Mouse (Mus musculus): Measurements from ENCODE around the gene Gbf1. TPM values are rescaled to one million over a fixed set of nuclear protein-coding genes. Genes with fewer than 3 reads are reported as not detected.

The Gbf1 gene
- polyA plus RNA-seq, 1 experiment from 2014 or later = 47.2 TPM

DNA sequence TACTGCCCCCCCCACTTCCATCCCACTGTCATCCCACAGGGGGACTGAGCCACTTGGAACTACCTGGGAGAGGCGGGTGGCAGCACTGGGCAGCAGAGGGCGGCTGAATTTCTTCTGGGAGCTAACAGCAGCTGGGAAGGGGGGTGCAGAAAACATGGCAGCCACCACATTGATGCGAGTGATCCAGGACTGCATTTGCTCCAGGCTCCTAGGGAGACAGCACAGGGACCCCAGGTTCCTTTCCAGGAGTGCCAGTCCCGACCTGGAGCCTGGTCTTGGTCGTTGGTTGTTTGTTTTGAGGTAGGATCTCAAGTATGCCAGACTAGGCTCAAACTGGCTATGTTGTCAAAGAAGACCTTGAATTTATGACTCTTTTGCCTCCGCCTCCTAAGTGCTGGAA is 161.3 kb downstream of the Gbf1 start:
- H3K4me2 ChIP-seq (ENCODE audit: low read depth, low read length) = no peak overlapping the region
- 75% methylated on average over 6 of the region's 6 CpGs for WGBS
- ATAC-seq (ENCODE audit: low read depth) = no peak
- H3K36me3 ChIP-seq (ENCODE audit: control insufficient read depth, insufficient read depth, low read length) = peaks cover 10% of the 10 kb centered on the region; the same call in 1 of the 2 replicates
- H3K4me1 ChIP-seq (replicated peaks; ENCODE audit: control insufficient read depth, insufficient read depth, low read length) = peaks cover 16% of the 10 kb centered on the region
- H3K27ac ChIP-seq (ENCODE audit: low read length) = no peak overlapping the region
- peaks cover 46% of the 10 kb centered on the region for H3K27me3 ChIP-seq (ENCODE audit: control insufficient read depth, insufficient read depth, low read depth, low read length)
- H3K4me3 ChIP-seq (ENCODE audit: low read length) = no peak overlapping the region
- no peaks in the 10 kb centered on the region for H3K9me3 ChIP-seq (ENCODE audit: control insufficient read depth, low read length)
- H3K9ac ChIP-seq (ENCODE audit: low read length) = no peak overlapping the region

DNA sequence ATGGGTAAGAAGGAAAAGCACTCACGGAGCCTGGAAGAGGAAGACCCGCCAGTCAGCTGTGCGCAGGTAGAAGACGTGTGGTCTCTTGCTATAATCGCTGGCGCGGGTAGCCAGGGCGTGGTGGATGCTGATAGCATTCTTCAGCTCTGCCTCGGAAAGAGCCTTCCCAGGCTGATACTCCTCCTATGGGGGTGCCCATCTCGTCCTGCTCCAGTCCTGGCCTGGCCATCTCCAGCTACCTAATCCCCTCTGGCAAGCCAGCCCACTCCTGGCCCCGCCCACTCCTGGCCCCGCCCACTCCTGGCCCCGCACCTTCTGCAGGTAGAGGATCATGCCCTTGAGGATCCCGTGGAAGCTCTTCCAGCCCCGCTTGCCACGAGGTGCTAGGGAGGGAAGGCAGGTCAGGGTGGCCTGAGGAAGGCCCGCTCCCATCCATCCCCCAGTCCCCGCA is 161.9 kb downstream of the Gbf1 start:
- Histone ChIP-seq H3K27ac (ENCODE audit: low read length) (no peak overlapping the region), H3K27me3 (ENCODE audit: control insufficient read depth, insufficient read depth, low read depth, low read length) (peaks cover 51% of the 10 kb centered on the region), H3K36me3 (ENCODE audit: control insufficient read depth, insufficient read depth, low read length) (peaks cover 10% of the 10 kb centered on the region; the same call in 1 of the 2 replicates), H3K4me3 (ENCODE audit: low read length) (no peak overlapping the region), H3K4me2 (ENCODE audit: low read depth, low read length) (no peak overlapping the region), H3K9me3 (ENCODE audit: control insufficient read depth, low read length) (no peaks in the 10 kb centered on the region), H3K4me1 (replicated peaks; ENCODE audit: control insufficient read depth, insufficient read depth, low read length) (peaks cover 17% of the 10 kb centered on the region), H3K9ac (ENCODE audit: low read length) (no peak overlapping the region)
- WGBS = 13% methylated on average over 18 of the region's 18 CpGs
- ATAC-seq (ENCODE audit: low read depth) = no peak

DNA sequence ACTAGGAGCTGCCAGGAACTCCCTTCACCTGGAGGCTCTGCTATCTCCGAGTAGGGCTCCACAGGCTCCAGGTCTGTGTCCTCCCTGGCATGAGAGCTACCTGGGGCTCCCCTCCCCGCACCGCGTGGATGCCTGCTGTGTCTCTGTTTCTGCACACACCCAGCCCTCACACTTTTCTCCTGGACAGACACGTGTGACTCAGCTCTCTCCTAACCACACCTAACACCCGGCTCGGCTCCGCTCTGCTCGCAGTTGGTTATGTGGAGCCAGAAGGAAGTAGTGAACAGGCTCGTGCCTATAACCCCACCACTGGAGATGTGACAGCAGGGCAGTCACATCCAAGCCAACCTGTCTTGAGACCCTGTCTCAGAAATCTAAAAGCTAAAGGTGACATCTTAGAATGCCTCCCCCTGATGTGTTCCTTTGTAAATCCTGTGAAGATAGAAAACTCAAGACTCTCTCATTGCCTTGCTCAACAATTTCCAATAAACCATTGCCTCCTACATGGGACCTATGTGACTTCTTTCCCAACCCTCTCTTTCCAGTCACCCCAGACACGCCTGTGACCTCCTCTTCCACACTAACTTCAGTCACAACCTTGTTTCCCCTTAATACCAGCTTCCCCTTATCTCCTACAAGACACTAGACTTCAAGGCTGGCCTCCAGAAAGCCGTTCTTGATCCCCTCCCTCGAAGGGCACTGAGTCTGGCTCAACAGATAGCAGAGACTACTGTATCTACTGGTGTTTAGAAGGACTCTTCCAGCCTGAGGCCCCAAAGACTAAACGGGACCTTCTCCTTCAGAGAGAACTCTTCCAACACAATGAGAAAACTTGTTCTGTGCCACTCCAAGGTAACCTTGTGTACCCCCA is 162.8 kb downstream of the Gbf1 start:
- peaks cover 14% of the 10 kb centered on the region for H3K4me1 ChIP-seq (replicated peaks; ENCODE audit: control insufficient read depth, insufficient read depth, low read length)

DNA sequence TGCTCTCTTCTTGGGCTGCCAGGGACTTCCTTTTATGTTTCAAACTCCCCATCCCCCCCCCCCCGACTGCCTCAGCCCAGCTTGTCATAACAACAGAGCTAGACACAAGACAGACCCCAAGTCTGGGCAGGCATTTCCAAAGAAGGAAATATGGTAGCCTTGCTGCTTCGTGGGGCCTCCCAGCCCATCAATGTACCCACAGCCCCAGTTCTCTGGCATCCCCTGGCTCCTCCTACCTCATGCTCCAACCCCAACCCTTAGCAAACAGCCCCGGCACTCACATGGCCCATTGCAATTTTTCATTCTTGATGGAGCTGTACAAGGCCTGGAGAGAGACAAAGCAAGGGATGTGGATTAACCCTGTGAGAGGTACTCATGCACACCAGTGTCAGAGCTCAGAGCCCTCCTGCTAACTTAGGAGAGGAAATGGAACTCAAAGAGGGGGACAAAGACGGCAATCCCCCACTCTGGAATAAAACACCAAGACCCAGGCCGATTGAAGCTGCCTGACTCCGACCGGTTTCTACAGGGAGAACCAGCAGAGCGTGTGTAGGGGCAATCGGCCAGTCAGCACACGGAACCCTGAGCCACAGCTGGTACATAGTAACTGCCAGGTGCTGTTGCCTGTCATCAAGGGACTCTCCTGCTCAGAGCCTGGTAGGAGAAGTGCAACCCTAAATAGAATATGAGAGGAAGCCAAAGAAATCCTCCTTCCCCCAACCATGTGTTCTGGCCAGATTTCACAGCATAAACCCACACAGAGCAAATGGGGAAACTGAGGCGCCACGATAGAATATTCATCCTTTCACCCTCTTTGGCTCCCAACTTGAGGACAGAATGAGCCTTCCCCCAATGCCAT is 163.7 kb downstream of the Gbf1 start:
- Histone ChIP-seq H3K9ac (ENCODE audit: low read length) (no peak overlapping the region), H3K36me3 (ENCODE audit: control insufficient read depth, insufficient read depth, low read length) (peaks cover 5% of the 10 kb centered on the region; the same call in 1 of the 2 replicates), H3K4me3 (ENCODE audit: low read length) (no peak overlapping the region), H3K9me3 (ENCODE audit: control insufficient read depth, low read length) (no peaks in the 10 kb centered on the region), H3K4me2 (ENCODE audit: low read depth, low read length) (no peak overlapping the region), H3K4me1 (replicated peaks; ENCODE audit: control insufficient read depth, insufficient read depth, low read length) (peaks cover 14% of the 10 kb centered on the region), H3K27me3 (ENCODE audit: control insufficient read depth, insufficient read depth, low read depth, low read length) (peaks cover 69% of the 10 kb centered on the region), H3K27ac (ENCODE audit: low read length) (no peak overlapping the region)
- no peak for ATAC-seq (ENCODE audit: low read depth)
- WGBS = 47% methylated on average over 12 of the region's 12 CpGs

More for the DNA sequence above, 162.8 kb downstream of the Gbf1 start:
- Histone ChIP-seq H3K36me3 (ENCODE audit: control insufficient read depth, insufficient read depth, low read length) (peaks cover 10% of the 10 kb centered on the region; the same call in 1 of the 2 replicates), H3K27ac (ENCODE audit: low read length) (no peak overlapping the region), H3K9me3 (ENCODE audit: control insufficient read depth, low read length) (no peaks in the 10 kb centered on the region), H3K9ac (ENCODE audit: low read length) (no peak overlapping the region), H3K4me3 (ENCODE audit: low read length) (no peak overlapping the region), H3K4me2 (ENCODE audit: low read depth, low read length) (no peak overlapping the region), H3K27me3 (ENCODE audit: control insufficient read depth, insufficient read depth, low read depth, low read length) (peaks cover 61% of the 10 kb centered on the region)
- 39% methylated on average over 14 of the region's 14 CpGs for WGBS
- ATAC-seq (ENCODE audit: low read depth) = no peak

DNA sequence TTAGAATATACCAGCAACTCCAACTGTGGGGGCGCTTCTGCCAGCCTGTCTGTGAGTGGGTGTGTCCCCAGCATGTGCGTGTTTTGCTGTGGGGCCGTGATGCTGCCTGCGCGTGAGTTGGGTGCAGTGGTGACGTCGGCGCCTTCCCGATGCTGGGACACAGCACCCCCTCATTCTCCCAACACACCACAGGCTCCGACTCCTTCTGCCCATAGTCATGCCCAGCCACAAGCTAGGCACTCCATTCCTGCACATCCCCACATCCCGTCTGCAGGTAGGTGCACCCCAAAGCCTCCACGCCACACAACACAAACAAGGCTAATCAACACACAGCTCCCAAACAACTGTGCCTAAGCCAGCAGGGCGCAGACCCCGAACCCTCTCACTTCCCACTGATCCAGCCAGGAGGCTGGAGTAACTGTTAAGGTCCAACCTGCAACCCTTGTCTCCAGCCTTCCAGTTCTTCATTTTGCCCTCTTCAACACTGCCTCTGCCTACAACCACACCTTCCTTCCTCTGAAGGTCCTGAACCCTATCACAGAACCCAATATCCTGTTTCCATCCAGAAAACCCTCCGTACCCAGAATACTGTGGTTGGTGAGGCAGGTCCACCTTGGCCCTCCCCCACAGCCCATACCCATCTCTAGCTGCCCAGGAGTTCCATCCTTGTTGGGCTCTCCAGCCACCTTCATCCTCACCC is 164.7 kb downstream of the Gbf1 start:
- peak overlapping the region; percentile 50 for H3K9ac ChIP-seq (ENCODE audit: low read length)
- no peaks in the 10 kb centered on the region for H3K36me3 ChIP-seq (ENCODE audit: control insufficient read depth, insufficient read depth, low read length)
- peak overlapping the region; percentile 54 for H3K4me3 ChIP-seq (ENCODE audit: low read length)
- H3K4me1 ChIP-seq (replicated peaks; ENCODE audit: control insufficient read depth, insufficient read depth, low read length) = peaks cover 14% of the 10 kb centered on the region
- H3K27ac ChIP-seq (ENCODE audit: low read length) = no peak overlapping the region
- no peak for ATAC-seq (ENCODE audit: low read depth)
- no peaks in the 10 kb centered on the region for H3K9me3 ChIP-seq (ENCODE audit: control insufficient read depth, low read length)
- H3K27me3 ChIP-seq (ENCODE audit: control insufficient read depth, insufficient read depth, low read depth, low read length) = peaks cover 75% of the 10 kb centered on the region
- H3K4me2 ChIP-seq (ENCODE audit: low read depth, low read length) = peak overlapping the region; percentile 79
- 30% methylated on average over 15 of the region's 15 CpGs for WGBS

DNA sequence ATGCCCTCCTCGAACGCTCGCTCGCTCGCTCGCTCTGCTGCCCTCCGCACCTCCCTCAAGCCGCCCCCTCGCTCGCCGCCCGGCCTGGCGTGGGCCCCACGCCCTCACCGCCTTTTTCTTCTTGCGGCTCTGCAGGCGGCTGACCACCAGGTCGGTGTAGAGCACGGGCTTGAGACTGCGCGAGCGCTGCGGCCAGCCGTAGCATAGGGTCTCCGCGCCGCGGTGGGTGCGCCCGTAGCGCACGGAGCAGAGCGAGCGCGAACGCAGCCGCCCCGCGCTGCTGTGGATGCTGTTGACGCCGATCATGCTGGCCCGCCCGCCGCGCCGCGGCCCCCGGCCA is 165.2 kb downstream of the Gbf1 start:
- Histone ChIP-seq H3K9me3 (ENCODE audit: control insufficient read depth, low read length) (no peaks in the 10 kb centered on the region), H3K36me3 (ENCODE audit: control insufficient read depth, insufficient read depth, low read length) (no peaks in the 10 kb centered on the region), H3K4me2 (ENCODE audit: low read depth, low read length) (peak overlapping the region; percentile 79), H3K4me3 (ENCODE audit: low read length) (peak overlapping the region; percentile 54), H3K4me1 (replicated peaks; ENCODE audit: control insufficient read depth, insufficient read depth, low read length) (peaks cover 14% of the 10 kb centered on the region), H3K27me3 (ENCODE audit: control insufficient read depth, insufficient read depth, low read depth, low read length) (peaks cover 76% of the 10 kb centered on the region), H3K9ac (ENCODE audit: low read length) (peak overlapping the region; percentile 50), H3K27ac (ENCODE audit: low read length) (no peak overlapping the region)
- ATAC-seq (ENCODE audit: low read depth) = peak; percentile 10; the same call in 1 of the 2 replicates
- WGBS = under 1% methylated on average over 47 of the region's 48 CpGs

DNA sequence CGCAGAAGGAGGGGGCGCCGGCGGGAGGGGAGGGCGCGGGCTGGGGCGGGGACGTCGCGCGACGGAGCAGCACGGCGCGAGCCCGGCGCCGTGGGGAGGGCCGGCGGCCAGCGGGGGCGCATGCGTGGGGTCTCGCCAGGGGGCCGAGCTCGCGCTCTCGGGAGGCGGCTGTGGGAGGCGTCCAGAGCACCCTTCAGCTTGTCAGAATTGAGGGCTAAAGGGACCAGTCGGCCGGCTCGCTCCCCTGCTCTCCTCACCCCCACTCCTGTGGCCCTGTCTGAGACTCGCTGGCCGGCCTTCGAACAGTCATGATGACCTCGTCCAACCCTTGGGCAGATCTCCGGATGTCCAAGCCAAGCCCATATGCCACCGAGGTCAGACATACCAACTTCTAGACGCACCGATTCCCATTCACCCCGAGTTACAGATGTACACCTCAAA is 165.7 kb downstream of the Gbf1 start:
- H3K9me3 ChIP-seq (ENCODE audit: control insufficient read depth, low read length) = no peaks in the 10 kb centered on the region
- H3K27me3 ChIP-seq (ENCODE audit: control insufficient read depth, insufficient read depth, low read depth, low read length) = peaks cover 81% of the 10 kb centered on the region
- H3K9ac ChIP-seq (ENCODE audit: low read length) = peak overlapping the region; percentile 50; the same call in 1 of the 2 replicates
- peak overlapping the region; percentile 79 for H3K4me2 ChIP-seq (ENCODE audit: low read depth, low read length)
- H3K36me3 ChIP-seq (ENCODE audit: control insufficient read depth, insufficient read depth, low read length) = no peaks in the 10 kb centered on the region
- H3K4me3 ChIP-seq (ENCODE audit: low read length) = peak overlapping the region; percentile 54
- H3K27ac ChIP-seq (ENCODE audit: low read length) = no peak overlapping the region
- WGBS = 2% methylated on average over 37 of the region's 42 CpGs
- ATAC-seq (ENCODE audit: low read depth) = peak; percentile 12; the same call in 1 of the 2 replicates
- H3K4me1 ChIP-seq (replicated peaks; ENCODE audit: control insufficient read depth, insufficient read depth, low read length) = peaks cover 14% of the 10 kb centered on the region

DNA sequence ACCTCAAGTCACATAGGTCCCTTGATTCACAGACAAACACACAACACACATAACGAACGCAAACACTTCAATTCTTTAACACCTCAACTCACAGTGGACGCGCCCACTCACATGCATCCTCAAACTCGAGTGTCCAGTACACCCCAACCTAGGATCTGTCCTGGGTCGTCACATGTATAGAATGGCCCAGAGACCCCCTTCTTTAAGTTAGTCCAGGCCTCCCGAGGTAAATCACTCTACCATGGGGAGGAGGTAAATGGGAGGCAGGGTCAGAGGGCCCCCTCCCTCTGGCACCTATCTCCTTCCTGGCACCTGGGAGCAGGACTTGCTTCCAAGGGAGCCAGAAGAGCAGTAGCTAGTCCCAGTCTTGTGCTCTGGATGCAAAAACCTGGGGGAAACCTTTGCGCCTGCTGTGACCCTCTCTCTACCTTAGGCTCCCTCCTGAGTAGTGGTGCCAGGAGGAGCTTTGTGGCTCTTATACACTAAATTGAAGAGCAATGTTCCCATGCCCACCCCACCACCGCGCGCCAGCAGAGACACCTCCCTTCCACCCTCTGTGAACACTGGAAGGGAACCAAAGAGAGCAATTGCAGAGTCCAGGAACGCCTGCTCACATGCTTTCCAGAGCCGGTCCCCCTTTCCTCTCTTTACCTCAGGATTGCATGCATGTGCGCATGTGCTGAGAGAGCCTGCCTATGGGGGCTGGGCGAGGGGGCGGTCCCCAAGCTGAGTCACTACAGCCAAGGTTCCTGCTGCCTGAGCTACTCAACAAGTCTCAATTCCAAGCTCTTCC is 166.5 kb downstream of the Gbf1 start:
- Histone ChIP-seq H3K36me3 (ENCODE audit: control insufficient read depth, insufficient read depth, low read length) (no peaks in the 10 kb centered on the region), H3K27ac (ENCODE audit: low read length) (no peak overlapping the region), H3K27me3 (ENCODE audit: control insufficient read depth, insufficient read depth, low read depth, low read length) (peaks cover 89% of the 10 kb centered on the region), H3K4me3 (ENCODE audit: low read length) (no peak overlapping the region), H3K4me2 (ENCODE audit: low read depth, low read length) (peak overlapping the region; percentile 25), H3K9me3 (ENCODE audit: control insufficient read depth, low read length) (no peaks in the 10 kb centered on the region), H3K9ac (ENCODE audit: low read length) (no peak overlapping the region), H3K4me1 (replicated peaks; ENCODE audit: control insufficient read depth, insufficient read depth, low read length) (peaks cover 14% of the 10 kb centered on the region)
- peak; percentile 34; the same call in 1 of the 2 replicates for ATAC-seq (ENCODE audit: low read depth)
- WGBS = 10% methylated on average over 16 of the region's 16 CpGs

All from lung, embryonic 16.5 days (tissue).